Mouse (Mus musculus) urinary bladder, postnatal 4 days (tissue): ENCODE measurements around the gene Rhob.
"Not testable (repeated sequence)": the region's sequence is repeated elsewhere in the genome, so short reads cannot be mapped to it uniquely, and the experiment has no call there.

Experiments used
- DNase-seq, 2 experiments: peaks; one replicate each; pipeline ENCODE4 v3.0.0; 2021 to 2022; ENCODE audit warnings: low spot score in 2 of 2

The Rhob gene

GRCm38 (mm10) chr12:8474836-8475387, 24.9 kb downstream of the Rhob start:
- DNase-seq, result no peak

DNA sequence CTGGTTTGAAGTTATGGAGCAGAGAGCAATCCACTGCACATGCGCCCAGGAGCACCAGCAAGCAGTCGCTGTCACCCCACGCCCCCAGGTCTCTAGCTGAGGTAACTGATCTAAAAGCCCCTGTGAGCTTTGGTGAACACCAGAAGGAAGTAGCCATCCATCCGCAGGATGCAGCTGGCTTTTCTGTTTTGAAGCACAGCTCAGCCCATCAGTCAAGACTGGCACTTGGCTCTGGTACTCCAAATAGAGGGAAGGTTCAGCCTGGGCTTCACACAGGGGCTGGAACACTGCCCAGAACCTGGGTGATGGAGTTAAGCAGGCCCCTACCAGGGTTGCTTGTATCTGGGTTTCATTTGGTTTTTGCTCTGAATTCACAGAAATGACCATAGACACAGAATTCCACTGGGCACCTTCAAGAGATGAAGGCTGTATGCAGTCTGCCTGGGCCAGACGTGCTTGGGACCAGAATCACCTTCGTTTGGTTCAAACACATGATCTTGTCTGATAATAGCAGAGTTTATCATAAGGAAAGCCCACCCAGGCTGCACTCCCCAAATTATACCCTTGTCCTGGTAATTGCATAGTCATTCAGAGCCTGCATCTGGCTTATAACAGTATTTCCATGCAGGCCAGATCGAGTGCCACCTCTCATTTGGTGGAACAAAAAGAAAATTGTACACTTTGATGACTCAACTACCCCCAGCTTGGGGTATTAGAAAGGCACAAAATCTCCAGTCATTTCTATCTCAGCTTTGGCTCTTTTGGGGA, 27.0 kb downstream of the Rhob start:
- no peak for DNase-seq

- no peak for DNase-seq
Measured at GRCm38 (mm10) chr12:8472051-8472450, 27.8 kb downstream of the Rhob start.

DNA sequence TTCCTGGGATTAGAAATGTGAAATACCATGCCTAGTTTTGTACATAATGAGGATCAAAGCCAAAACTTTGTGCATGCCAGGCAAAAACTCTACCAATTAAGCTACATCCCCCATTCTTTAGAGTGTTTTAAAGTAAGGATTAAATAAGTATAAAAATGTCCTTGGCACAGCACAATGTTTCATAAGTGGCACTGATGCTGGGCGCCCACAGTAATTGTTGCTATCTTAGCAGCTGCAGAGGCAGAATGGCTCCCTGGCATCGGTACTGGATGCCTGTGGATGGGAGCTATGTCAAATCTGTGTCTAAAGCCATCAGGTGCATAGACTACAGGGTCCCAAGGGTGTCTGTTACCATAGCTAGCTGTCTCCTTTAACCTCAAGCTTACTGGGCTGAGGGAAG, 28.8 kb downstream of the Rhob start:
- DNase-seq, result no peak

DNA sequence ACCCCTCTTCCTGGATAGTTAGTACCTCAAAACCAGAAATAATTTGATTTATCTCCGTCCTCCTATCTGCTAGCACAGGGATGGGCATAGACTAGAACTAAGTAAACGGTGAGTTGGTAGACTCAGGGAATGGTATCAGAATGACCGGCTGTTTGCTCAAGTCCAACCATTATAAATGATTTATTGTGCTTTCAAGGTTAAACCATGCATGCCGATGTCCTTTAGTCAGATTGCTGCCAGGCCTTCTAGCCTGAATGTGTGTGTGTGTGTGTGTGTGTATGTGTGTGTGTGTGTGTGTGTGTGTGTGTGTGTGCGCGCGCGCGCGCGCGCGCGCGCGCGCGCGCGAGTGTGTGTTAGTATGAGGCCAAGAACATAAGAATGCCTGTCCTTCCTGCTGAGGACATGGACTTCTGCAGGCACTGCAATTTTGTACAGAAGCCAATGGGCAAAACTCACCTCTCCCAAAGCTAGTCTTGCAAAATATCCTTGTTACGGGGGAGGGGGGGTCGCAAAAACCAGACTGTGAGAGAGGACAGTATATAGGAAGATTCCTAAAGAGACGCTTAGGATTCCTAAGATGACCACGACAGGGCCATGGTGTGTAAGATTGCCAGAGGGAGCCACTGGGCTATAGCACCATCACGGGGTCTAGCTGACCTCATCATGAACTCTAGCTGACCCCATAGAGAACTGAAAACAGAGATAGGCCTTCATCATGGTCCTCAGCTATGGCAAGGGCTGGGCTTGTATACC, 29.9 kb downstream of the Rhob start:
- no peak for DNase-seq

DNA sequence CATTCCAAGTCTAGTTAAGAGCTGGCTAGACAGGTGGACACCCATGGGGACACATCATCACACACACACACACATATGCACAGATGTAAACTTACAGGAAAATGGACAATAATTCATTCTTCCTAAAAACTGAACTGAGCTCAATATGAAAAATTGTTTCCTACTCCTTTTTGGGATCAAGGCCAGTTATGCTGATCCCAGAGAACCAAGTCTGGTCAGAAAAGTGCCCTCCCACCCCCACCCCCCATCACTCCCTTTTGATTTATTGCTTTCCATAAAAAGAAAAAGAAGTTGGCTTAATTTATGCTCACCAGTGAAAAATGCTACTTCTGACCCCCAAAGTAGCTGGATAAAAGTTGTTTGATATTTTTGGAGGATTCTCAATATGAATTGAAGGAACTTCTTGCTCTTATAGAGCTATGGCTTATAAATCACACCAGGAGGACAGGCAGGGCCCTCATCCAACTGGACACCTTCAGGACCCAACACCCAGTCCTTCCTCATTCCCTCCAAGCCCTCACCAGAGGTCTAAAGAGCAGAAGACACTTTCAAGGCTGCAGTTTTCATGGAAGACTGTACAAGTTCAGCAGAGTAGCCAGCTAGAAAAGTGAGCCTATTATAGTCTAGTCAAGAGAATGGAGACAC, 31.5 kb downstream of the Rhob start:
- DNase-seq, result no peak

DNA sequence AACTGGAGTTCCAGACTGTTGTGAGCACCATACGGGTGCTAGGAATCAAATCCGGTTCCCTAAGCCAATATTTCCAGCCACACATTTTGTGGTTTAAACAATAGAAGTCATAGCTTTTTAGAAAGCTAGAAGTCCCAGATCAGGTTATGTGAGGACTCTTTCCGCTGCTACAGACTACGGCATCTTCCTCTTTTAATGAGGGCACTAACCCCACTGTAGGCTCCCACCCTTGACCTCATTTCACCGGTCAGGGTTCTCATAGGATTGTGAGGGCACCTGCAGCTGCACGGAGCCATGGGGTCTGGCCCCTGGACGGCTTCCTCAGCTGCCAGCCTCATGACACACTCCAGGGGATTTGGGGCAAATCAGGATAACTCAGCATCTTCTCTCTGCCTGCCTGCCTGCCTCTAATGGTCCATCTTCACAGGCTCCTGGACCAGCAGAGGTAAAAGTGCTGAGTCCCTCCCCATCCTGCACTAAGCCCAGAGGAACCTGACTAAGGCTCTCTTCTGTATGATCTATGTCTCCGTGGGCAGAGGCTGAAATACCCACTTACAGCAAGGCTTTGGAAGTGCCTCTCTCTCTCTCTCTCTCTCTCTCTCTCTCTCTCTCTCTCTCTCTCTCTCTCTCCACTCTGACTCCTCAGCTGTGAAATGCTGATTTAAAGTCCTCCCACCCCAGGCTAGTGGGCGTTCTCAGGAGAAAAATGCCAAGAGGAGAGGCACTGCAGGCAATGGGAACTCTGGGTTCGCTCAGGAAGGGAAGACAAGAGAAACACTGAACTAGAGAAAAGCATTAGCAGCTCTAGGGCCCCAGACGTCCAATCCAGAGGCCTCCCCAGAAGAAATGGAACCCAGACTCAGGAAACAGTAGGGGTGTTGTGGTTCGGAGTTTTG, 32.5 kb downstream of the Rhob start:
- no peak for DNase-seq

DNA sequence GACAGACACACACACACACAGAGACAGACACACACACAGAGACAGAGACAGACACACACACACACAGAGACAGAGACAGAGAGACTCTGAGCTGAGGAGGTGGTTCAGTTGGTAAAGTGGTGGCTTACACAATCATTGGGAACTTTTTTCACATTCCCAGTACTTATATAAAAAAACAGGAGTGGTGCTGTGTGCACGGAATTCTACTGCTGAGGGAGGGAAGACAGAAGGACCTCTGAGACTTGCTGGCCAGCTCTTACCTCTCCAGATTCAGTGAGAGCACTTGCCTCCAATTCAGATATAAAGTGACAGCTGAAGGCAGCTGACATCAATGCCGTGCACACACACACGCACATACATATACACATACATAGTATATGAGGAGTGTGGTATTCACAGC, 34.1 kb downstream of the Rhob start:
- DNase-seq, result no peak

DNA sequence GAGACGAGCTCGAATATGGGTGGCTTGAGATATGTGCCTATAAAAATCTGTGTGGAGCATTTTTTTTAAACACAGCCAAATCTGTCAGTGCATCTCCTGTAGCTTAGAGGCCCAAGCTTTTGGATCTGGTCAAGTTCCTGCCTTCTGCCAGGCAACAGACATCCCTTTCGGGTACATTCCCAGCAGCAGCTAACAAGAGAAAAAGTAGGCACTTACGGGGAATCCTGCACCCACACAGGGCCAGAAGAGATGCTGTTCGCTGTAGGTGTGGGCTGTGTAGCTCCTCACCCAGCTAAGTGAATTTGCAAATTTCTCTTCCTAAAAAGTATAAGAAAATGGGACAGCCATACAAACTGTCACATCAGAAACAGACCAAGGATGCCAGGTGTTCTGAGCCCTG, 34.8 kb downstream of the Rhob start:
- no peak for DNase-seq

- DNase-seq, result no peak
Measured at GRCm38 (mm10) chr12:8463599-8464160, 36.1 kb downstream of the Rhob start.

GRCm38 (mm10) chr12:8462533-8462932, 37.3 kb downstream of the Rhob start:
- no peak for DNase-seq

GRCm38 (mm10) chr12:8461575-8461974, 38.2 kb downstream of the Rhob start:
- DNase-seq, result not testable (repeated sequence)

GRCm38 (mm10) chr12:8458400-8458799, 41.4 kb downstream of the Rhob start:
- DNase-seq, result no peak

DNA sequence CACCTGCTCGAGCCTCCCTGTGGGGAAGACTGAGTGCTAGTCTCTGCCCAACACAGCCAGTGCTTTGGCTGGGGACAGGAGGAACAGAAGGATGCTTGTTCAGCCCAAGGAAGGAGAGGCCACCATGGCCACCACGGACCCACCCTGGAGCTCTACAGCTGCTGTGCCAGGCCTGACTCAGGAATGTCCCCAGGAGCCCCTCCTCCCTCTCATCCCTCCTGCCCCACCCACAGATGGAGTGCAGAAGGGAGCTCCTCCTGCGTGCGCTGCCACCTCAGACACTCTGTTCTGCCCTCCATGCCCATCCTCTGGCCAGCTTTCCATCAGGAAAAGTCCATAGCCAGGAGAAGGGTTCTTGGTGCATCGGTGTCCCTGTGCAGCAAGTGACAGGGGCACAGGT, 42.8 kb downstream of the Rhob start:
- DNase-seq, result no peak

GRCm38 (mm10) chr12:8455046-8455445, 44.8 kb downstream of the Rhob start:
- DNase-seq, result no peak

DNA sequence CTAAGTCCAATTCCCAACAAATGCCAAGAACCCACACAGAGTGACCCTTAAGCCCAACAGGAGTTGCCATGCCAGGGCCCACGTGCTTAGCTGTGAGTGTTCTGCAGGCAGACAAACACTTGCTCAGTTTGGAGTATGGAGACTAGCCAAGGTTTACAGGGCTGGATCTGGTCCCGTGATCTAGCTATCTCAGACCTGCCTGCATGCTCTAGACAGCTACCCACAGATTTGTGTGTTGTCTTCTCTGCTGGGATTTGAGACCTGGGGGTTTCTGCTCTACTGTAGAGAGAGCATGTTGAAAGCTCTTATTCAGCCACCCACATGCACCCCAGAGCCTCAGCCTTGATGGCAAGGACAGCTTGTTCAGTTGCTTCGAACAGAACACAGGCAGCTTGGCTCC, 45.3 kb downstream of the Rhob start:
- DNase-seq, result no peak

GRCm38 (mm10) chr12:8452766-8453621, 46.8 kb downstream of the Rhob start:
- peak in 1 of 2 experiments; percentile 59 for DNase-seq

GRCm38 (mm10) chr12:8451571-8452485, 48.0 kb downstream of the Rhob start:
- no peak for DNase-seq

DNA sequence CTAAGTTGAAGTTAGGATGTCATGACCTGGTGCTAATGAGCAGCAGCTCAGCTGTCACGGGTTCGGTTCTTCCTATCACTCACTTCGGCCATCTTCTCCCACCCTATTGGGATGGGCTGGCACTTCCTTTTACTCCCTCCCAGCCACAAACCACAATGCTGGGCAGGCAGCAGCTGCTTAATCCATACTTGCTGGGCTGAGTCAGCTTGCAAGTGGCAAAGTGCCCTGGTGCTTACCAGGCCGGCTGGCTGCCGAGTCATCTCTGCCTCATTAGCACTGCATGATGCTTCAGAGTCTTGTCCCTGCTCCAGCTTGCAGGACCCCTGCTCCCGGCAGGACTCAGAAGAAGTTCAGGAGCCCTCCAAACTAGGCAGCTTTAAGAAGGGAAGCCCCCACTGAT, 49.2 kb downstream of the Rhob start:
- no peak for DNase-seq
